Mouse (Mus musculus) ES-Bruce4 (cell line): ENCODE results near the gene Olfr1510. TPM values are rescaled to one million over a fixed set of nuclear protein-coding genes. Genes with fewer than 3 reads are reported as not detected.
"Not testable (repeated sequence)": the region's sequence is repeated elsewhere in the genome, so short reads cannot be mapped to it uniquely, and the experiment has no call there.

Source experiments
- H3K27ac ChIP-seq: 2 replicates; pipeline ENCODE4 v1.5.1; 2012; ENCODE audit warnings: low read length, inconsistent platforms; ENCODE audit not compliant: insufficient read depth
- H3K27me3 ChIP-seq: 2 replicates; pipeline ENCODE4 v1.6.1; 2012; ENCODE audit warnings: mild to moderate bottlenecking, low read length, inconsistent platforms; ENCODE audit not compliant: control insufficient read depth, poor library complexity, insufficient read depth, severe bottlenecking
- H3K36me3 ChIP-seq: 2 replicates; pipeline ENCODE4 v1.6.1; 2012; ENCODE audit warnings: inconsistent platforms, mild to moderate bottlenecking, low read length, moderate library complexity; ENCODE audit not compliant: control insufficient read depth, poor library complexity, insufficient read depth, severe bottlenecking
- H3K4me1 ChIP-seq: one replicate; pipeline ENCODE4 v1.8.1; 2011; ENCODE audit warnings: low read length; ENCODE audit not compliant: control insufficient read depth, insufficient read depth
- H3K4me3 ChIP-seq: 2 replicates; pipeline ENCODE4 v1.5.1; 2011; ENCODE audit warnings: low read depth, mild to moderate bottlenecking, low read length
- H3K9ac ChIP-seq: 2 replicates; pipeline ENCODE4 v1.6.1; 2012; ENCODE audit warnings: low read depth, mild to moderate bottlenecking, inconsistent platforms; ENCODE audit not compliant: poor library complexity, severe bottlenecking
- H3K9me3 ChIP-seq: replicated peaks from 2 replicates; pipeline ENCODE4 v1.6.1; 2012; ENCODE audit warnings: mild to moderate bottlenecking, low read length, inconsistent platforms; ENCODE audit not compliant: control insufficient read depth, poor library complexity, insufficient read depth, severe bottlenecking
- CTCF ChIP-seq: IDR thresholded peaks from one replicate; pipeline ENCODE4 v1.8.1; 2011; ENCODE audit warnings: low read depth, low read length
- EP300 ChIP-seq: IDR thresholded peaks from 2 replicates; pipeline ENCODE4 v1.6.1; 2011; ENCODE audit warnings: low read depth, low read length; ENCODE audit not compliant: insufficient read depth
- POLR2A ChIP-seq: IDR thresholded peaks from one replicate; pipeline ENCODE4 v1.8.1; 2011; ENCODE audit warnings: low read length; ENCODE audit not compliant: insufficient read depth
- polyA plus RNA-seq: library from polyadenylated mRNA; stranded (reverse); fragments of >200 nt; gene quantifications from 2 replicates; pipeline ENCODE4 v1.2.4, GENCODE M21; 2011; ENCODE audit warnings: low read depth; ENCODE audit not compliant: missing spikeins, insufficient read depth, insufficient read length

Olfr1510 gene
- polyA plus RNA-seq = not detected in 2 replicates

- H3K9me3 ChIP-seq = no peaks in the 10 kb centered on the region
- H3K9ac ChIP-seq = no peak within 1 kb of the TSS
- no peak within 1 kb of the TSS for H3K27ac ChIP-seq
- H3K4me3 ChIP-seq = no peak within 1 kb of the TSS
- no peaks in the 10 kb centered on the region; the same call in 1 of the 2 replicates for H3K27me3 ChIP-seq
- TF ChIP-seq POLR2A (no peak), EP300 (no peak), CTCF (no peak)
- H3K4me1 ChIP-seq = no peaks in the 10 kb centered on the region
- no peaks in the 10 kb centered on the region for H3K36me3 ChIP-seq
Observed at GRCm38 (mm10) chr14:52414273-52414672, at the start of gene Olfr1510. Gene Olfr1510 (minus strand): TSS chr14:52414373.

- Histone ChIP-seq H3K27me3 (no peaks in the 10 kb centered on the region), H3K9me3 (no peaks in the 10 kb centered on the region), H3K27ac (no peak overlapping the region), H3K4me3 (no peak overlapping the region), H3K36me3 (no peaks in the 10 kb centered on the region), H3K9ac (no peak overlapping the region), H3K4me1 (no peaks in the 10 kb centered on the region)
- TF ChIP-seq EP300 (no peak), CTCF (no peak), POLR2A (no peak)
Observed at GRCm38 (mm10) chr14:52461928-52462327, 47.8 kb upstream of the Olfr1510 start.

GRCm38 (mm10) chr14:52451138-52451537 is 37.0 kb upstream of the Olfr1510 start:
- no peak overlapping the region for H3K9ac ChIP-seq
- no peak for TF ChIP-seq EP300
- TF ChIP-seq CTCF = no peak
- no peak for TF ChIP-seq POLR2A
- no peaks in the 10 kb centered on the region for H3K4me1 ChIP-seq
- no peak overlapping the region for H3K4me3 ChIP-seq
- no peaks in the 10 kb centered on the region for H3K9me3 ChIP-seq
- no peaks in the 10 kb centered on the region for H3K27me3 ChIP-seq
- no peak overlapping the region for H3K27ac ChIP-seq
- no peaks in the 10 kb centered on the region for H3K36me3 ChIP-seq

- Histone ChIP-seq H3K4me3 (no peak within 1 kb of the TSS), H3K9ac (no peak within 1 kb of the TSS), H3K27ac (no peak within 1 kb of the TSS), H3K27me3 (no peaks in the 10 kb centered on the region), H3K36me3 (no peaks in the 10 kb centered on the region), H3K9me3 (no peaks in the 10 kb centered on the region), H3K4me1 (no peaks in the 10 kb centered on the region)
- TF ChIP-seq CTCF = no peak
- no peak for TF ChIP-seq POLR2A
Observed at GRCm38 (mm10) chr14:52442690-52443089, 28.5 kb upstream of the Olfr1510 start, which contains the start of gene Olfr1509. Gene Olfr1509 (plus strand): TSS chr14:52442990.

GRCm38 (mm10) chr14:52427686-52428085 is 13.5 kb upstream of the Olfr1510 start:
- TF ChIP-seq CTCF (no peak), POLR2A (no peak), EP300 (no peak)
- no peak overlapping the region for H3K27ac ChIP-seq
- no peak overlapping the region for H3K4me3 ChIP-seq
- no peaks in the 10 kb centered on the region for H3K27me3 ChIP-seq
- no peaks in the 10 kb centered on the region for H3K9me3 ChIP-seq
- no peak overlapping the region for H3K9ac ChIP-seq
- no peaks in the 10 kb centered on the region for H3K36me3 ChIP-seq
- H3K4me1 ChIP-seq = no peaks in the 10 kb centered on the region

GRCm38 (mm10) chr14:52410142-52410919 is 3.8 kb downstream of the Olfr1510 start:
- H3K4me1 ChIP-seq, H3K9ac ChIP-seq, H3K27ac ChIP-seq, H3K9me3 ChIP-seq, H3K4me3 ChIP-seq, H3K36me3 ChIP-seq, H3K27me3 ChIP-seq: not testable (repeated sequence)
